Mouse (Mus musculus) liver, embryonic 11.5 days (tissue): ENCODE data around the gene Dcx. TPM values are rescaled to one million over a fixed set of nuclear protein-coding genes. Genes with fewer than 3 reads are reported as not detected.

ENCODE experiments used
- ATAC-seq: fragments of 200-750 bp; cut with Nextera tagmentation; replicated peaks from 2 replicates; pipeline ENCODE4 v1.8.0; 2017; ENCODE audit warnings: moderate number of reproducible peaks, mild to moderate bottlenecking, moderate TSS enrichment, moderate library complexity; ENCODE audit not compliant: low FRiP score
- DNase-seq: peaks from one replicate; pipeline ENCODE4 v3.0.0-alpha.2; 2017; ENCODE audit warnings: low spot score
- H3K27ac ChIP-seq: fragments of 300-500 bp; sonication (generic); 2 replicates; pipeline ENCODE4 v1.5.1; 2014; ENCODE audit warnings: mild to moderate bottlenecking, low read depth, low read length, control low read depth
- H3K27me3 ChIP-seq: fragments of 300-500 bp; sonication (generic); replicated peaks from 2 replicates; pipeline ENCODE4 v1.6.1; 2014; ENCODE audit warnings: low read length, mixed read lengths; ENCODE audit not compliant: control insufficient read depth, insufficient read depth
- H3K36me3 ChIP-seq: fragments of 300-500 bp; sonication (generic); 2 replicates; pipeline ENCODE4 v1.6.1; 2014; ENCODE audit warnings: mild to moderate bottlenecking, low read length, moderate library complexity, mixed read lengths; ENCODE audit not compliant: control insufficient read depth, insufficient read depth
- H3K4me1 ChIP-seq: fragments of 300-500 bp; sonication (generic); replicated peaks from 2 replicates; pipeline ENCODE4 v1.6.1; 2014; ENCODE audit warnings: low read length, mixed read lengths; ENCODE audit not compliant: control insufficient read depth, insufficient read depth
- H3K4me2 ChIP-seq: fragments of 300-500 bp; sonication (generic); 2 replicates; pipeline ENCODE4 v1.6.1; 2014; ENCODE audit warnings: mild to moderate bottlenecking, control low read depth, moderate library complexity
- H3K4me3 ChIP-seq: fragments of 300-500 bp; sonication (generic); 2 replicates; pipeline ENCODE4 v1.5.1; 2014; ENCODE audit warnings: low read depth, low read length, control low read depth
- H3K9ac ChIP-seq: fragments of 300-500 bp; sonication (generic); 2 replicates; pipeline ENCODE4 v1.6.1; 2014; ENCODE audit warnings: low read depth, low read length, control low read depth
- H3K9me3 ChIP-seq: fragments of 300-500 bp; sonication (generic); 2 replicates; pipeline ENCODE4 v1.6.1; 2016; ENCODE audit warnings: low read length, inconsistent platforms, mixed read lengths; ENCODE audit not compliant: control insufficient read depth
- WGBS: fragments of 180-500 bp; shearing (Covaris S2); extraction: QIAGEN DNeasy Blood & Tissue Kit; methylation state at CpG from one replicate; pipeline ENCODE4 v1.1.7; 2014; 5-methylcytosine and 5-hydroxymethylcytosine counted together
- polyA plus RNA-seq: library from polyadenylated mRNA; unstranded; fragments of >200 nt; fragmentation: Nextera tagmentation; extraction: Ambion mirVana; gene quantifications from 2 replicates; pipeline ENCODE4 v1.2.1, GENCODE M21; 2014

Dcx gene
- polyA plus RNA-seq, 1 experiment from 2014 or later: 1.4 TPM

DNA sequence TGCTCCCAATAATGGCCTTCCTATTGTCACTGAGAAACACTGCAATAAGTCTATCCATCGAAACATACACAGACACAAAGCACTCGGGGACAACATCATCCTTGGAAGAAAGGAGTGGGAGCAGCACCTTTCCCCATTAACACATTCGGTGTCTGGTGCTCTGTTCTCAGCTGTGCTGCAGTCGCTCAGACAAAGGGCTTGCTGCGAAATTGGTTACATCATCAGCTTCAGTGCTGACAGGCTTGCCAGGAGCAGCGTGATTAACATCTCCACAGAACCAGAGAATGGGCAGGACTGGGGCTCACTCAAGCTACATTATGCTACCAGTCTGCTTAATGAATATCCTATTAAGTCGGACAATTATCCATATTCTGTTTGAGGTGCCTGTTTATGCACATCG, 30.8 kb downstream of the Dcx start:
- 47% methylated on average over 8 of the region's 8 CpGs for WGBS
- DNase-seq (no peak), ATAC-seq (no peak)

DNA sequence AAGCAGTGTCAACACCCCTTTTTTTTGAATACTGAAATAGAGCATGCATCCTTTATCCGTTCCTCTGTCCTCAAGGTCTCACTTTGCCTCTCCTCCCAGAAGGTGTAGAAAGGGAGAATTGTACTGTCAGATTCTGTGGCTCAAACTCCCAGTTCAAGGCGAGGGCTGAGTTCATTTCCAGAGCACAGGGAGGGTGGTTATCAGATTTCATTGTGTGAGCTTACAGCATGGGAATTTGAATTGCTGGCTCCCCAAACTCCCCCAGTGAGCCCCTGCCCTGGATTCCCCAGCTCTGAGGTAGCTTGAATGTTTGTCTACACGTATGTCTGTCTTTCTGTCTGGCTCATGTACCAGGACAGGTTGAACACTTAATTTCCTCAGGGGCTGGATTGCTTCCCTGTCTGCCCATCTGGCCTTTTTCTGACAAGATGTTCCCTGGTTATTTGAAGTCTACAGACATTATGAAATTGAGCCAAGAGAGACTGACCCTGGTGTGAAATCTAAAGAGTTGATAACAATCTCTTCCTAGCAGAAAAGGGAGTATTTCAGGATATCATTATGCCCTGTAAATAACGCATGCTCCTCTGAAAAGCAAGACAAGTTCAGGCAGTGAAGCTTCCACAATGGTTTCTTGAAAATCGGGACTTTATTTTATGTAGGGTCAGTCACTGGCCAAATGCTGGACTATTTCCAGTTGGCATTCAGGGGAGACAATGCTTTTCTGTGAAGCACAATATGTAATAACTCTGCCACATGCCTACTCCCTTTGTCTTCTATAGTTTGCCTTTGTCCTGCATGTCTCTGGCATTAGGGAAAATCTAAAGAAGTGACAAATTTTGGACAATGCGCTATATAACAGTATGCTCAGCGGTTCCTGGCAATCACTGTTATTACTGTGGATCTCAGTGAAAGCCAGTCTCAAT, 35.5 kb downstream of the Dcx start:
- no peak overlapping the region for H3K27ac ChIP-seq
- no peaks in the 10 kb centered on the region for H3K27me3 ChIP-seq
- DNase-seq (no peak), ATAC-seq (no peak)
- H3K4me2 ChIP-seq: no peak overlapping the region
- 68% methylated on average over 7 of the region's 7 CpGs for WGBS
- H3K36me3 ChIP-seq: no peaks in the 10 kb centered on the region
- no peaks in the 10 kb centered on the region for H3K4me1 ChIP-seq
- no peaks in the 10 kb centered on the region for H3K9me3 ChIP-seq
- no peak overlapping the region for H3K9ac ChIP-seq
- no peak overlapping the region for H3K4me3 ChIP-seq

More for the DNA sequence above, 30.8 kb downstream of the Dcx start:
- Histone ChIP-seq H3K9ac (no peak overlapping the region), H3K36me3 (no peaks in the 10 kb centered on the region), H3K4me2 (no peak overlapping the region), H3K9me3 (no peaks in the 10 kb centered on the region), H3K27ac (no peak overlapping the region), H3K27me3 (no peaks in the 10 kb centered on the region), H3K4me1 (no peaks in the 10 kb centered on the region), H3K4me3 (no peak overlapping the region)

- WGBS: 79% methylated on average over 5 of the region's 5 CpGs
- H3K4me3 ChIP-seq: no peak overlapping the region
- no peaks in the 10 kb centered on the region for H3K4me1 ChIP-seq
- H3K9me3 ChIP-seq: no peaks in the 10 kb centered on the region
- H3K27ac ChIP-seq: no peak overlapping the region
- H3K9ac ChIP-seq: no peak overlapping the region
- H3K27me3 ChIP-seq: no peaks in the 10 kb centered on the region
- DNase-seq: no peak
- H3K36me3 ChIP-seq: no peaks in the 10 kb centered on the region
- no peak overlapping the region for H3K4me2 ChIP-seq
- no peak for ATAC-seq
Observed at GRCm38 (mm10) chrX:143896936-143897335, 36.2 kb downstream of the Dcx start.

DNA sequence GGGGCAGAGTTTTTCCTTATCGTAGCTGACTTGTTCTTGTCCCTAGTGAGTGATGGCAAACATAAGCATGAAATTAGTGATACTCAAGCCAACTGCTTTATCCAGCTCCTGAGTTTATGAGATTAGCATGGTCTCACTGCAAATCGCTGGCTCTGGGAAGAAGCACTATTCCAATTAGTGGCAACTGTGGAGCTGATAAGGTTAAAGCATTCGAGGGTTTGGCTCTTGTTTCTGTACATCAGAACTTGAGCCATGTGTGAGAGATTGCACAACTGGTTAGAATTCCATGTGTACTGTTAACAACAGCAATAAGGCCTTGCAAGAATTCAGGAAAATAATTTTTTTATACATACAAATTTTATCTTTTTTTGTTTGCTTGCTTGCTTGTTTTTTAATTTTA, 39.9 kb downstream of the Dcx start:
- no peaks in the 10 kb centered on the region for H3K4me1 ChIP-seq
- DNase-seq: no peak
- no peaks in the 10 kb centered on the region for H3K36me3 ChIP-seq
- H3K4me3 ChIP-seq: no peak overlapping the region
- no peak overlapping the region for H3K27ac ChIP-seq
- no peak overlapping the region for H3K4me2 ChIP-seq
- 46% methylated on average over 3 of the region's 3 CpGs for WGBS
- H3K9ac ChIP-seq: no peak overlapping the region
- H3K27me3 ChIP-seq: no peaks in the 10 kb centered on the region
- H3K9me3 ChIP-seq: no peaks in the 10 kb centered on the region
- ATAC-seq: no peak

- H3K27ac ChIP-seq: no peak overlapping the region
- no peak for ATAC-seq
- no peaks in the 10 kb centered on the region for H3K27me3 ChIP-seq
Observed at GRCm38 (mm10) chrX:143885765-143886164, 47.3 kb downstream of the Dcx start.

DNA sequence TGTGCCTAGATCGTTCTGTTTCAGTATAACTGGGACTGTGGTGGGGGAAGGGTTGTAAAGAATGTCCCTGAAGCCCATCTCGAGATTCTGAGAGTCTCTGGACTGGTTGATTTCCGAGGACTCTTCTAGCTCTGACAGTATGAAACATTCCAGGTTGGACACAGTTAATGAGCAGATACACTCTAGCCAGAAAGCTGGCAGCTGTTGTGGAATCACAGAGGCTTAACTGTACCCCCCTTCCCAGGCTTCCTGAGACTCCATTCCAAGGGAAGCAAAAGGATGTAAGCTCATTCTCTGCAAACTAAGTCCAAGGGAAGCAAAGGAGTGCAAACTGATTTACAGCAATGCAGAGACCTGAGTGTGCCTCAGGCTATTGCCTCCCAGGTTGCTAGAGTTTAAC, 48.2 kb downstream of the Dcx start:
- H3K36me3 ChIP-seq: no peaks in the 10 kb centered on the region
- DNase-seq (no peak), ATAC-seq (no peak)
- WGBS: 37% methylated on average over 3 of the region's 3 CpGs
- no peak overlapping the region for H3K27ac ChIP-seq
- H3K4me1 ChIP-seq: no peaks in the 10 kb centered on the region
- no peaks in the 10 kb centered on the region for H3K27me3 ChIP-seq
- no peak overlapping the region for H3K4me2 ChIP-seq
- no peak overlapping the region for H3K4me3 ChIP-seq
- no peak overlapping the region for H3K9ac ChIP-seq
- no peaks in the 10 kb centered on the region for H3K9me3 ChIP-seq

More at GRCm38 (mm10) chrX:143885765-143886164, 47.3 kb downstream of the Dcx start:
- Histone ChIP-seq H3K9me3 (no peaks in the 10 kb centered on the region), H3K4me3 (no peak overlapping the region), H3K36me3 (no peaks in the 10 kb centered on the region), H3K4me2 (no peak overlapping the region), H3K4me1 (no peaks in the 10 kb centered on the region), H3K9ac (no peak overlapping the region)
- 44% methylated on average over 4 of the region's 4 CpGs for WGBS
- DNase-seq: no peak

- ATAC-seq (no peak), DNase-seq (no peak)
- no peak overlapping the region for H3K9ac ChIP-seq
- WGBS: 75% methylated on average over 6 of the region's 6 CpGs
- no peaks in the 10 kb centered on the region for H3K9me3 ChIP-seq
- no peaks in the 10 kb centered on the region for H3K4me1 ChIP-seq
- H3K27me3 ChIP-seq: no peaks in the 10 kb centered on the region
- no peaks in the 10 kb centered on the region for H3K36me3 ChIP-seq
- no peak overlapping the region for H3K4me2 ChIP-seq
- H3K4me3 ChIP-seq: no peak overlapping the region
- H3K27ac ChIP-seq: no peak overlapping the region
Observed at GRCm38 (mm10) chrX:143884299-143884698, 48.8 kb downstream of the Dcx start.

GRCm38 (mm10) chrX:143881806-143882468, 51.2 kb downstream of the Dcx start:
- Histone ChIP-seq H3K9me3 (no peaks in the 10 kb centered on the region), H3K27me3 (no peaks in the 10 kb centered on the region), H3K27ac (no peak overlapping the region), H3K4me2 (no peak overlapping the region), H3K4me3 (no peak overlapping the region), H3K36me3 (no peaks in the 10 kb centered on the region), H3K4me1 (no peaks in the 10 kb centered on the region), H3K9ac (no peak overlapping the region)
- whole genome bisulfite sequencing: 66% methylated on average over 4 of the region's 4 CpGs
- ATAC-seq: no peak
- DNase-seq: no peak
